Mouse (Mus musculus) liver, embryonic 14.5 days (tissue): ENCODE measurements around the gene Pebp1.

ENCODE experiments used
- CTCF ChIP-seq: IDR thresholded peaks from 2 replicates; pipeline ENCODE4 v1.5.1; 2016; ENCODE audit warnings: antibody characterized with exemption, low read depth, control low read depth
- EP300 ChIP-seq: IDR thresholded peaks from 2 replicates; pipeline ENCODE4 v1.6.1; 2016; ENCODE audit warnings: antibody characterized with exemption, low read depth

- no peak for TF ChIP-seq CTCF
- no peak for TF ChIP-seq EP300
Observed at GRCm38 (mm10) chr5:117323751-117324150, 36.3 kb upstream of the Pebp1 start.
